In the genomic region with DNA sequence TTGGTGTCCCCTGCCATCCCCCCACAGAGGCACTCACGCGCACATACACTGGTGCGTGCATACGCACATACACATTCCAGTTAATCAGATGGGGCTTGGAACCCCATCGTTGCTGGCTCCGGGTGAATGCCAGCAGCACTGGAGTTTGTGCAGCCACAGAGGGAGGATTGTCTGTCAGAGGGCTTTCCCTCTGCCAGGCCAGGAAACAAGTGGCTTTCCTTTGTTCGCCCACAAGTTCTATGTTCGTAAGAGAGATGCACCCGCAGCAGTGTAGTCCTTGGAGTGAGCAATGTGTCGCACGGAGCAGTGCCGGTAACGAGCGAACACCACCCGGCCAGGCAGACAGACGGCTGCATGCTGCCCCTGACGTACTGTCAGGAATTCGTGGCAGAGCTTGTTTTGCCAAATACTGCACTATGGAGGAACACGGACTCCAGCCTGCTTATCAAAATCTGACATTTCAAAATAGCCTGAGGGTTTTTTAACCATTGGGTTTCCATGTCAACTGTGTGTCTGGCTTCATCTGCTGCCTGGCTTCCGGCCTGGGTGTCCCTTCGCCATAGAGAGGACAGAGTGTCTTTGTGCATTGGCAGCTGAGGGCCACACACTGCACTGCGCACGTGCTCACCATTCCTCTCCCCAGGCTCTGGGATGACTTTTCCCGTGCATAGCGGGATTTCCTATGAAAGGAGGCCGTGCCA, we compare ENCODE assay signal across 11 mouse cellular contexts. TPM values are rescaled to one million over a fixed set of nuclear protein-coding genes. Genes with fewer than 3 reads are reported as not detected.
DNase-seq lines count a peak whose midpoint lies in the region; ATAC-seq and TF ChIP-seq lines count a peak whose summit lies in the region.
"Had no signal": no experiment of that assay in that cellular context is flagged by ENCODE, and none has a peak within 500 bp of the region (broad histone marks: within the 10 kb centered on the region; RNA-seq: fewer than 3 reads in every experiment).

No protein-coding gene starts in this region.

- DNase-seq in intestine, embryonic 14.5 days (ENCODE audit: low spot score) = peak; percentile 52
- DNase-seq in embryonic facial prominence, embryonic 11.5 days (ENCODE audit: low spot score) = peak; percentile 2
- peak; percentile 43 to 68 for DNase-seq in layer of hippocampus, adult 18-20 months (ENCODE audit: low spot score in 2 of 2)
- no peak for DNase-seq in kidney, postnatal 14 days
- DNase-seq in ovary, postnatal 10 days (ENCODE audit: low spot score) = no peak
- DNase-seq in urinary bladder, postnatal 14 days (ENCODE audit: low spot score) = no peak
- DNase-seq: lung, postnatal 10 days; thymus, postnatal 4 days had no signal

- no peaks in the 10 kb centered on the region for H3K4me1 ChIP-seq in intestine, embryonic 14.5 days (replicated peaks; ENCODE audit: control insufficient read depth, insufficient read depth, low read length)
- no peaks in the 10 kb centered on the region for H3K4me1 ChIP-seq in intestine, postnatal 0 days (replicated peaks; ENCODE audit: control insufficient read depth, insufficient read depth, low read length)
- H3K4me1 ChIP-seq in embryonic facial prominence, embryonic 11.5 days (ENCODE audit: control insufficient read depth, insufficient read depth, low read length) = no peaks in the 10 kb centered on the region
- H3K4me1 ChIP-seq in midbrain, embryonic 16.5 days (ENCODE audit: control insufficient read depth, insufficient read depth, low read length) = peaks cover 5% of the 10 kb centered on the region; the same call in 1 of the 2 replicates
- H3K4me1 ChIP-seq: neural tube, embryonic 12.5 days had no signal

- no peak overlapping the region for H3K4me3 ChIP-seq in intestine, embryonic 14.5 days (ENCODE audit: low read depth, low read length)
- H3K4me3 ChIP-seq in intestine, postnatal 0 days (ENCODE audit: low read depth, low read length) = no peak overlapping the region
- no peak overlapping the region for H3K4me3 ChIP-seq in embryonic facial prominence, embryonic 11.5 days (ENCODE audit: low read depth, low read length)
- no peak overlapping the region for H3K4me3 ChIP-seq in midbrain, embryonic 16.5 days (ENCODE audit: low read depth, low read length)
- H3K4me3 ChIP-seq: neural tube, embryonic 12.5 days had no signal

- no peaks in the 10 kb centered on the region for H3K27me3 ChIP-seq in intestine, embryonic 14.5 days (replicated peaks; ENCODE audit: control insufficient read depth, insufficient read depth, low read length)
- no peaks in the 10 kb centered on the region for H3K27me3 ChIP-seq in intestine, postnatal 0 days (replicated peaks; ENCODE audit: control insufficient read depth, insufficient read depth, low read length)
- no peaks in the 10 kb centered on the region for H3K27me3 ChIP-seq in embryonic facial prominence, embryonic 11.5 days (ENCODE audit: control insufficient read depth, insufficient read depth, low read length)
- no peaks in the 10 kb centered on the region for H3K27me3 ChIP-seq in midbrain, embryonic 16.5 days (ENCODE audit: control insufficient read depth, insufficient read depth, low read depth, low read length)
- H3K27me3 ChIP-seq: neural tube, embryonic 12.5 days had no signal

- H3K27ac ChIP-seq in intestine, embryonic 14.5 days (ENCODE audit: low read depth) = no peak overlapping the region
- H3K27ac ChIP-seq in intestine, postnatal 0 days (ENCODE audit: low read depth, low read length) = no peak overlapping the region
- no peak overlapping the region for H3K27ac ChIP-seq in embryonic facial prominence, embryonic 11.5 days (replicated peaks; ENCODE audit: low read depth, low read length)
- H3K27ac ChIP-seq in midbrain, embryonic 16.5 days (ENCODE audit: low read length) = no peak overlapping the region; the same call in 1 of the 2 replicates
- H3K27ac ChIP-seq: neural tube, embryonic 12.5 days had no signal

- H3K36me3 ChIP-seq in intestine, embryonic 14.5 days (ENCODE audit: control insufficient read depth, insufficient read depth, low read length) = no peaks in the 10 kb centered on the region
- no peaks in the 10 kb centered on the region for H3K36me3 ChIP-seq in intestine, postnatal 0 days (ENCODE audit: control insufficient read depth, insufficient read depth)
- no peaks in the 10 kb centered on the region for H3K36me3 ChIP-seq in embryonic facial prominence, embryonic 11.5 days (replicated peaks; ENCODE audit: control insufficient read depth, insufficient read depth, low read depth, low read length)
- no peaks in the 10 kb centered on the region for H3K36me3 ChIP-seq in midbrain, embryonic 16.5 days (ENCODE audit: control insufficient read depth, insufficient read depth, low read length)
- H3K36me3 ChIP-seq: neural tube, embryonic 12.5 days had no signal

- no peak overlapping the region for H3K9ac ChIP-seq in intestine, embryonic 14.5 days (ENCODE audit: low read length)
- no peak overlapping the region for H3K9ac ChIP-seq in intestine, postnatal 0 days (ENCODE audit: low read depth, low read length)
- no peak overlapping the region for H3K9ac ChIP-seq in embryonic facial prominence, embryonic 11.5 days (replicated peaks; ENCODE audit: low read length)
- H3K9ac ChIP-seq in midbrain, embryonic 16.5 days (ENCODE audit: low read depth, low read length) = no peak overlapping the region
- H3K9ac ChIP-seq: neural tube, embryonic 12.5 days had no signal

- TF ChIP-seq CTCF in intestine, postnatal 0 days (IDR thresholded peaks at IDR 0.05; ENCODE audit: low read depth) = no peak

- no peak for ATAC-seq in intestine, embryonic 14.5 days (replicated peaks; ENCODE audit: low FRiP score, low TSS enrichment, low read depth)
- no peak for ATAC-seq in intestine, postnatal 0 days
- ATAC-seq in embryonic facial prominence, embryonic 11.5 days (replicated peaks; ENCODE audit: insufficient number of reproducible peaks, low FRiP score, low TSS enrichment, low read depth) = no peak
- ATAC-seq in midbrain, embryonic 16.5 days = peak; percentile 60

- H3K9me3 ChIP-seq in intestine, embryonic 14.5 days (ENCODE audit: control insufficient read depth, low read length) = no peaks in the 10 kb centered on the region
- no peaks in the 10 kb centered on the region for H3K9me3 ChIP-seq in intestine, postnatal 0 days (ENCODE audit: control insufficient read depth)
- no peaks in the 10 kb centered on the region for H3K9me3 ChIP-seq in embryonic facial prominence, embryonic 11.5 days (replicated peaks; ENCODE audit: control insufficient read depth, low read length)
- H3K9me3 ChIP-seq in midbrain, embryonic 16.5 days (replicated peaks; ENCODE audit: control insufficient read depth, low read length, poor library complexity, severe bottlenecking) = no peaks in the 10 kb centered on the region
- H3K9me3 ChIP-seq: neural tube, embryonic 12.5 days had no signal

- WGBS in intestine, embryonic 14.5 days = 78% methylated on average over 26 of the region's 26 CpGs
- WGBS in intestine, postnatal 0 days = 79% methylated on average over 26 of the region's 26 CpGs
- WGBS in embryonic facial prominence, embryonic 11.5 days = 56% methylated on average over 26 of the region's 26 CpGs
- 64% methylated on average over 26 of the region's 26 CpGs for whole genome bisulfite sequencing in midbrain, embryonic 16.5 days

- no peak overlapping the region for H3K4me2 ChIP-seq in intestine, embryonic 14.5 days (ENCODE audit: low read length)
- no peak overlapping the region for H3K4me2 ChIP-seq in intestine, postnatal 0 days (replicated peaks; ENCODE audit: low read depth)
- no peak overlapping the region for H3K4me2 ChIP-seq in embryonic facial prominence, embryonic 11.5 days (ENCODE audit: low read depth, low read length)
- H3K4me2 ChIP-seq in midbrain, embryonic 16.5 days (ENCODE audit: low read length) = no peak overlapping the region
- H3K4me2 ChIP-seq: neural tube, embryonic 12.5 days had no signal

RNA-seq across cellular contexts. Expression of a gene that starts 40.0 kb away (rescaled TPM):
- 2.8 and 3.7 TPM in 2 replicates for polyA plus RNA-seq in intestine, embryonic 14.5 days (2014; fragmentation: Nextera tagmentation; extraction: Ambion mirVana)
- polyA plus RNA-seq in intestine, postnatal 0 days (2015; fragmentation: Nextera tagmentation; extraction: Ambion mirVana) = 1.4 TPM in 2 replicates
- 3.6 and 4.7 TPM in 2 replicates for polyA plus RNA-seq in embryonic facial prominence, embryonic 11.5 days (2014; fragmentation: Nextera tagmentation; extraction: Ambion mirVana)
- total RNA-seq in layer of hippocampus, adult 18-20 months (2021) = 100 to 1,000 TPM; 142 to 144 TPM
- 25.4 and 28.5 TPM in 2 replicates for polyA plus RNA-seq in midbrain, embryonic 16.5 days (2015; fragmentation: Nextera tagmentation; extraction: Ambion mirVana)

Comparison
In these comparisons a context has a peak if more than half of its experiments do, and no peak if none do; other contexts are left out.
1. DNase-seq: peak in intestine, embryonic 14.5 days (single experiment), embryonic facial prominence, embryonic 11.5 days (single experiment) and layer of hippocampus, adult 18-20 months (2 of 2); none in kidney, postnatal 14 days (single experiment), ovary, postnatal 10 days (single experiment) and urinary bladder, postnatal 14 days (single experiment).